Mouse (Mus musculus) heart, embryonic 11.5 days (tissue): ENCODE measurements around the gene Dmac2. TPM values are rescaled to one million over a fixed set of nuclear protein-coding genes. Genes with fewer than 3 reads are reported as not detected.
A peak's percentile ranks its signal among the peaks of the same experiment; 100 is the strongest.
"Not testable (repeated sequence)": the region's sequence is repeated elsewhere in the genome, so short reads cannot be mapped to it uniquely, and the experiment has no call there.

Source experiments
- ATAC-seq: fragments of 200-750 bp; cut with Nextera tagmentation; replicated peaks from 2 replicates; pipeline ENCODE4 v1.8.0; 2017; ENCODE audit warnings: moderate library complexity; ENCODE audit not compliant: insufficient number of reproducible peaks, low FRiP score, low TSS enrichment
- H3K27ac ChIP-seq: fragments of 300-500 bp; sonication (generic); 2 replicates; pipeline ENCODE4 v1.5.1; 2014; ENCODE audit warnings: mild to moderate bottlenecking, low read depth, low read length
- H3K27me3 ChIP-seq: fragments of 300-500 bp; sonication (generic); 2 replicates; pipeline ENCODE4 v1.6.1; 2014; ENCODE audit warnings: mild to moderate bottlenecking, low read length, mixed read lengths; ENCODE audit not compliant: control insufficient read depth, insufficient read depth
- H3K36me3 ChIP-seq: fragments of 300-500 bp; sonication (generic); 2 replicates; pipeline ENCODE4 v1.6.1; 2014; ENCODE audit warnings: mild to moderate bottlenecking, low read length, moderate library complexity, mixed read lengths; ENCODE audit not compliant: control insufficient read depth, insufficient read depth
- H3K4me1 ChIP-seq: fragments of 300-500 bp; sonication (generic); 2 replicates; pipeline ENCODE4 v1.6.1; 2014; ENCODE audit warnings: low read length; ENCODE audit not compliant: control insufficient read depth, insufficient read depth
- H3K4me2 ChIP-seq: fragments of 300-500 bp; sonication (generic); 2 replicates; pipeline ENCODE4 v1.6.1; 2014; ENCODE audit warnings: mild to moderate bottlenecking, moderate library complexity
- H3K4me3 ChIP-seq: fragments of 300-500 bp; sonication (generic); 2 replicates; pipeline ENCODE4 v1.5.1; 2014; ENCODE audit warnings: low read depth, low read length
- H3K9ac ChIP-seq: fragments of 300-500 bp; sonication (generic); 2 replicates; pipeline ENCODE4 v1.6.1; 2014; ENCODE audit warnings: mild to moderate bottlenecking, low read depth, low read length, moderate library complexity
- H3K9me3 ChIP-seq: fragments of 300-500 bp; sonication (generic); replicated peaks from 2 replicates; pipeline ENCODE4 v1.6.1; 2016; ENCODE audit warnings: low read length; ENCODE audit not compliant: control insufficient read depth
- WGBS: fragments of 180-500 bp; shearing (Covaris S2); extraction: QIAGEN DNeasy Blood & Tissue Kit; methylation state at CpG from one replicate; pipeline ENCODE4 v1.1.7; 2014; ENCODE audit not compliant: insufficient replicate concordance; 5-methylcytosine and 5-hydroxymethylcytosine counted together
- polyA plus RNA-seq: library from polyadenylated mRNA; unstranded; fragments of >200 nt; fragmentation: Nextera tagmentation; extraction: Ambion mirVana; gene quantifications from 2 replicates; pipeline ENCODE4 v1.2.1, GENCODE M21; 2014

The Dmac2 gene
- polyA plus RNA-seq = 52.3 and 60.3 TPM in 2 replicates

GRCm38 (mm10) chr7:25618865-25619721 is at the start of gene Dmac2:
TSS of gene Dmac2 (plus strand) at chr7:25619414.
- 2% methylated on average over 53 of the region's 53 CpGs for WGBS
- Histone ChIP-seq H3K27me3 (no peaks in the 10 kb centered on the region), H3K36me3 (no peaks in the 10 kb centered on the region), H3K4me2 (peak within 1 kb of the TSS; percentile 73), H3K9me3 (no peaks in the 10 kb centered on the region), H3K4me3 (peak within 1 kb of the TSS; percentile 80), H3K27ac (no peak within 1 kb of the TSS), H3K4me1 (peaks cover 5% of the 10 kb centered on the region; the same call in 1 of the 2 replicates), H3K9ac (peak within 1 kb of the TSS; percentile 85)
- ATAC-seq = peak; percentile 87

- H3K27me3 ChIP-seq, H3K4me1 ChIP-seq, H3K27ac ChIP-seq, ATAC-seq, H3K4me3 ChIP-seq, H3K9ac ChIP-seq, H3K4me2 ChIP-seq, H3K36me3 ChIP-seq, H3K9me3 ChIP-seq: not testable (repeated sequence)
- 71% methylated on average over 5 of the region's 5 CpGs for WGBS
Observed at GRCm38 (mm10) chr7:25573806-25574205, 45.4 kb upstream of the Dmac2 start.

GRCm38 (mm10) chr7:25575105-25575504 is 44.1 kb upstream of the Dmac2 start:
- no peak for ATAC-seq
- Histone ChIP-seq H3K9me3 (no peaks in the 10 kb centered on the region), H3K4me3 (no peak overlapping the region), H3K4me1 (no peaks in the 10 kb centered on the region), H3K27me3 (peaks cover 3% of the 10 kb centered on the region; the same call in 1 of the 2 replicates), H3K4me2 (no peak overlapping the region), H3K36me3 (no peaks in the 10 kb centered on the region), H3K27ac (no peak overlapping the region), H3K9ac (no peak overlapping the region)
- 78% methylated on average over 5 of the region's 5 CpGs for WGBS

GRCm38 (mm10) chr7:25575870-25576269 is 43.3 kb upstream of the Dmac2 start:
- no peak overlapping the region for H3K27ac ChIP-seq
- H3K4me2 ChIP-seq = no peak overlapping the region
- WGBS = 11% methylated on average over 8 of the region's 8 CpGs
- no peaks in the 10 kb centered on the region for H3K9me3 ChIP-seq
- H3K36me3 ChIP-seq = no peaks in the 10 kb centered on the region
- H3K9ac ChIP-seq = no peak overlapping the region
- no peak for ATAC-seq
- peaks cover 3% of the 10 kb centered on the region; the same call in 1 of the 2 replicates for H3K27me3 ChIP-seq
- no peak overlapping the region for H3K4me3 ChIP-seq
- no peaks in the 10 kb centered on the region for H3K4me1 ChIP-seq

GRCm38 (mm10) chr7:25576308-25576707 is 42.9 kb upstream of the Dmac2 start:
- not testable (repeated sequence) for H3K27me3 ChIP-seq, H3K27ac ChIP-seq, H3K9me3 ChIP-seq, H3K4me1 ChIP-seq, ATAC-seq, H3K4me2 ChIP-seq, H3K36me3 ChIP-seq, H3K9ac ChIP-seq, H3K4me3 ChIP-seq
- 30% methylated on average over 6 of the region's 6 CpGs for WGBS

GRCm38 (mm10) chr7:25576793-25577437 is 42.3 kb upstream of the Dmac2 start:
- not testable (repeated sequence) for H3K9me3 ChIP-seq, H3K27ac ChIP-seq, H3K4me1 ChIP-seq, H3K4me3 ChIP-seq, H3K9ac ChIP-seq, H3K27me3 ChIP-seq, ATAC-seq, H3K36me3 ChIP-seq, H3K4me2 ChIP-seq
- WGBS = 68% methylated on average over 12 of the region's 14 CpGs

GRCm38 (mm10) chr7:25579441-25579840 is 39.8 kb upstream of the Dmac2 start:
- Histone ChIP-seq H3K9me3 (no peaks in the 10 kb centered on the region; the same call in 1 of the 2 replicates), H3K4me2 (no peak overlapping the region), H3K27ac (no peak overlapping the region), H3K27me3 (peaks cover 3% of the 10 kb centered on the region; the same call in 1 of the 2 replicates), H3K4me3 (no peak overlapping the region), H3K36me3 (no peaks in the 10 kb centered on the region), H3K4me1 (no peaks in the 10 kb centered on the region), H3K9ac (no peak overlapping the region)
- ATAC-seq = no peak
- WGBS = 81% methylated on average over 10 of the region's 10 CpGs

GRCm38 (mm10) chr7:25582301-25582810 is 36.9 kb upstream of the Dmac2 start:
- no peaks in the 10 kb centered on the region for H3K27me3 ChIP-seq
- no peak overlapping the region for H3K9ac ChIP-seq
- no peaks in the 10 kb centered on the region for H3K4me1 ChIP-seq
- no peaks in the 10 kb centered on the region; the same call in 1 of the 2 replicates for H3K9me3 ChIP-seq
- no peaks in the 10 kb centered on the region for H3K36me3 ChIP-seq
- no peak overlapping the region for H3K4me2 ChIP-seq
- no peak for ATAC-seq
- 76% methylated on average over 15 of the region's 15 CpGs for WGBS
- no peak overlapping the region for H3K27ac ChIP-seq
- no peak overlapping the region for H3K4me3 ChIP-seq
